Mouse (Mus musculus) cerebellum, adult 9-10 months (tissue): ENCODE measurements around the gene Gabpb2.
A peak's percentile ranks its signal among the peaks of the same experiment; 100 is the strongest.

Experiments used
- DNase-seq: peaks from one replicate; pipeline ENCODE4 v3.0.0; 2022

The Gabpb2 gene

GRCm38 (mm10) chr3:95217255-95218134 lies at the start of gene Gabpb2:
Gene Gabpb2 (minus strand): TSS chr3:95217916.
- peak; percentile 92 for DNase-seq

- DNase-seq = no peak
These were observed 48.3 kb upstream of the Gabpb2 start for GRCm38 (mm10) chr3:95266052-95266451.

GRCm38 (mm10) chr3:95264724-95265123 lies 47.0 kb upstream of the Gabpb2 start:
- DNase-seq = no peak

GRCm38 (mm10) chr3:95263089-95263739 lies 45.5 kb upstream of the Gabpb2 start:
- DNase-seq = peak; percentile 68

- no peak for DNase-seq
These were observed 44.3 kb upstream of the Gabpb2 start for GRCm38 (mm10) chr3:95261975-95262374.

GRCm38 (mm10) chr3:95256931-95257330 lies 39.2 kb upstream of the Gabpb2 start:
- DNase-seq = no peak

- no peak for DNase-seq
These were observed 33.2 kb upstream of the Gabpb2 start, which contains the start of gene Bnipl for GRCm38 (mm10) chr3:95250783-95251424. Gene Bnipl (minus strand): TSS chr3:95251193.

GRCm38 (mm10) chr3:95250361-95250760 lies 32.6 kb upstream of the Gabpb2 start:
- peak; percentile 94 for DNase-seq

- no peak for DNase-seq
These were observed 30.1 kb upstream of the Gabpb2 start for GRCm38 (mm10) chr3:95247660-95248336.

GRCm38 (mm10) chr3:95246465-95247231 lies 28.9 kb upstream of the Gabpb2 start:
- no peak for DNase-seq

GRCm38 (mm10) chr3:95243086-95243485 lies 25.4 kb upstream of the Gabpb2 start:
- no peak for DNase-seq

GRCm38 (mm10) chr3:95241498-95241897 lies 23.8 kb upstream of the Gabpb2 start, which contains the start of gene Gm128:
Gene Gm128 (minus strand): TSS chr3:95241598.
- DNase-seq = no peak

GRCm38 (mm10) chr3:95240900-95241299 lies 23.2 kb upstream of the Gabpb2 start:
- DNase-seq = no peak

- DNase-seq = no peak
These were observed 22.3 kb upstream of the Gabpb2 start for GRCm38 (mm10) chr3:95239971-95240370.

GRCm38 (mm10) chr3:95239022-95239421 lies 21.3 kb upstream of the Gabpb2 start:
- DNase-seq = no peak

GRCm38 (mm10) chr3:95237541-95238099 lies 19.9 kb upstream of the Gabpb2 start:
- DNase-seq = no peak

GRCm38 (mm10) chr3:95235386-95236301 lies 17.9 kb upstream of the Gabpb2 start:
- no peak for DNase-seq

GRCm38 (mm10) chr3:95233303-95233980 lies 15.7 kb upstream of the Gabpb2 start:
- no peak for DNase-seq

- DNase-seq = no peak
These were observed 15.1 kb upstream of the Gabpb2 start for GRCm38 (mm10) chr3:95232771-95233170.
